9 mouse cellular contexts compared by ENCODE assay signal in the genomic region with DNA sequence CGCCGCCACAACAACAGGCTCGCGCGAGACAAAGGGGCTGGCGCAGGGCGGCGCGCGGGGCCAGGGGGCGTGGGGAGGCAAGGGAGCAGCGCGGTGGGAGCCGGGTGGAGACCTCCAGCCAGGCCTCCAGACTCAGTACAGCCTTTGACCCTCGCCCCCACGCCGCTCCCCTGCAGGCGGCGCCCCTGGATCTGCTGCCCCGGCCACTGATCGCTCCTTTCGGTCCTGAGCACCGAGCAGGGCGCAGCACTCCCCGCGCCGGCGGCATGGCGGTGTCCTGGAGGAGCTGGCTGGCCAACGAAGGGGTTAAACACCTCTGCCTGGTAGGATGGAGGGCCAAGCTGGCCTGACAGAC. TPM values are rescaled to one million over a fixed set of nuclear protein-coding genes. Genes with fewer than 3 reads are reported as not detected.
DNase-seq lines count a peak whose midpoint lies in the region; ATAC-seq and TF ChIP-seq lines count a peak whose summit lies in the region.
"Had no signal": no experiment of that assay in that cellular context is flagged by ENCODE, and none has a peak within 500 bp of the region (broad histone marks: within the 10 kb centered on the region; RNA-seq: fewer than 3 reads in every experiment).

No protein-coding gene starts in this region.

- peak overlapping the region; percentile 34 for H3K4me3 ChIP-seq in erythroblast, embryonic 14.5 days (replicated peaks)
- peak overlapping the region; percentile 33 for H3K4me3 ChIP-seq in cortical plate, adult 2 months (ENCODE audit: insufficient read depth, low read length)
- H3K4me3 ChIP-seq in intestine, postnatal 0 days (ENCODE audit: low read depth, low read length), result peak overlapping the region; percentile 66
- H3K4me3 ChIP-seq in liver, postnatal 0 days (ENCODE audit: low read depth, low read length), result peak overlapping the region; percentile 40

- peak overlapping the region; percentile 91 for H3K4me2 ChIP-seq in intestine, postnatal 0 days (replicated peaks; ENCODE audit: low read depth)
- peak overlapping the region; percentile 70 for H3K4me2 ChIP-seq in liver, postnatal 0 days (ENCODE audit: low read depth, low read length)

- no peaks in the 10 kb centered on the region for H3K36me3 ChIP-seq in erythroblast, embryonic 14.5 days (ENCODE audit: control insufficient read depth)
- H3K36me3 ChIP-seq in intestine, postnatal 0 days (ENCODE audit: control insufficient read depth, insufficient read depth), result no peaks in the 10 kb centered on the region
- H3K36me3 ChIP-seq in liver, postnatal 0 days (replicated peaks; ENCODE audit: insufficient read depth, low read length), result no peaks in the 10 kb centered on the region

- TF ChIP-seq EP300 in liver, postnatal 0 days (IDR thresholded peaks at IDR 0.05; ENCODE audit: low read depth), result no peak

- ATAC-seq in erythroblast, adult 5-6 weeks (replicated peaks; ENCODE audit: low FRiP score, poor library complexity, severe bottlenecking), result no peak
- peak; percentile 82 for ATAC-seq in intestine, postnatal 0 days
- peak; percentile 27 for ATAC-seq in liver, postnatal 0 days

- no peaks in the 10 kb centered on the region for H3K27me3 ChIP-seq in erythroblast, embryonic 14.5 days (ENCODE audit: control insufficient read depth)
- H3K27me3 ChIP-seq in intestine, postnatal 0 days (replicated peaks; ENCODE audit: control insufficient read depth, insufficient read depth, low read length), result no peaks in the 10 kb centered on the region
- no peaks in the 10 kb centered on the region for H3K27me3 ChIP-seq in liver, postnatal 0 days (ENCODE audit: insufficient read depth, low read length)
- H3K27me3 ChIP-seq: CH12.LX had no signal

- under 1% methylated on average over 30 of the region's 30 CpGs for WGBS in intestine, postnatal 0 days
- 1% methylated on average over 21 of the region's 30 CpGs for WGBS in liver, postnatal 0 days (ENCODE audit: insufficient replicate concordance)

- H3K9me3 ChIP-seq in erythroblast, embryonic 14.5 days (ENCODE audit: control insufficient read depth, low read length), result no peaks in the 10 kb centered on the region
- H3K9me3 ChIP-seq in intestine, postnatal 0 days (ENCODE audit: control insufficient read depth), result no peaks in the 10 kb centered on the region
- H3K9me3 ChIP-seq in liver, postnatal 0 days (ENCODE audit: low read length), result no peaks in the 10 kb centered on the region

- TF ChIP-seq CTCF in cortical plate, adult 2 months (IDR thresholded peaks at IDR 0.05; ENCODE audit: extremely low read depth, insufficient read depth, low read length), result no peak
- peak; percentile 53 for TF ChIP-seq CTCF in intestine, postnatal 0 days (IDR thresholded peaks at IDR 0.05; ENCODE audit: low read depth)
- no peak for TF ChIP-seq CTCF in liver, postnatal 0 days (IDR thresholded peaks at IDR 0.05; ENCODE audit: low read depth)

- H3K27ac ChIP-seq in cortical plate, adult 2 months (ENCODE audit: insufficient read depth, low read length), result no peak overlapping the region
- 0 out of 2 replicates have a peak overlapping the region, but pooled peaks have one; percentile 7 for H3K27ac ChIP-seq in intestine, postnatal 0 days (ENCODE audit: low read depth, low read length)
- H3K27ac ChIP-seq in liver, postnatal 0 days (ENCODE audit: low read depth), result no peak overlapping the region

- no peaks in the 10 kb centered on the region for H3K4me1 ChIP-seq in erythroblast, embryonic 14.5 days (ENCODE audit: control insufficient read depth)
- no peaks in the 10 kb centered on the region for H3K4me1 ChIP-seq in cortical plate, adult 2 months (ENCODE audit: control insufficient read depth, insufficient read depth, low read length)
- no peaks in the 10 kb centered on the region for H3K4me1 ChIP-seq in intestine, postnatal 0 days (replicated peaks; ENCODE audit: control insufficient read depth, insufficient read depth, low read length)
- H3K4me1 ChIP-seq in liver, postnatal 0 days (ENCODE audit: insufficient read depth), result no peaks in the 10 kb centered on the region; the same call in 1 of the 2 replicates

- TF ChIP-seq POLR2A in cortical plate, adult 2 months (IDR thresholded peaks at IDR 0.05; ENCODE audit: extremely low read depth, insufficient read depth, low read length), result no peak

- H3K9ac ChIP-seq in intestine, postnatal 0 days (ENCODE audit: low read depth, low read length), result peak overlapping the region; percentile 62
- H3K9ac ChIP-seq in liver, postnatal 0 days (replicated peaks), result 0 out of 2 replicates have a peak overlapping the region, but pooled peaks have one; percentile 38

- DNase-seq in gastrocnemius, postnatal 4 days (ENCODE audit: low spot score in 2 of 2), result peak; percentile 62 to 78
- peak; percentile 19 for DNase-seq in liver, postnatal 0 days
- DNase-seq in ovary, adult 18-20 months (ENCODE audit: low spot score), result peak; percentile 2
- no peak for DNase-seq in cerebellum, adult 18-20 months

RNA-seq across cellular contexts. Expression of gene Nox4, which starts 0.7 kb away (rescaled TPM):
- polyA plus RNA-seq in erythroblast, embryonic 14.5 days (2012), result not detected in 2 replicates
- total RNA-seq in erythroblast, adult 5-6 weeks (2015; ENCODE audit: low replicate concordance), result not detected in 2 replicates
- not detected in 2 replicates for total RNA-seq in erythroblast, adult 5-6 weeks (2017; ENCODE audit: low replicate concordance)
- polyA plus RNA-seq in cortical plate, adult 2 months (2012; rRNA removed), result 0.04 and 0.17 TPM in 2 replicates
- total RNA-seq in gastrocnemius, postnatal 4 days (2021), result 1 to 10 TPM; 4.2 to 5.2 TPM
- polyA plus RNA-seq in intestine, postnatal 0 days (2015; fragmentation: Nextera tagmentation; extraction: Ambion mirVana), result 27.7 and 28.3 TPM in 2 replicates
- 0.04 and 0.07 TPM in 2 replicates for polyA plus RNA-seq in liver, postnatal 0 days (2015; fragmentation: Nextera tagmentation; extraction: Ambion mirVana)
- total RNA-seq: CH12.LX had no signal

Comparison
In these comparisons a context has a peak if more than half of its experiments do, and no peak if none do; other contexts are left out.
1. DNase-seq: peak in gastrocnemius, postnatal 4 days (2 of 2), liver, postnatal 0 days (single experiment) and ovary, adult 18-20 months (single experiment); none in cerebellum, adult 18-20 months (0 of 2).
2. RNA of gene Nox4, which starts 0.7 kb away (polyA plus RNA-seq): 27.7 to 28.3 TPM in intestine, postnatal 0 days; 0.04 to 0.17 TPM in cortical plate, adult 2 months, 0.04 to 0.07 TPM in liver, postnatal 0 days and not detected in erythroblast, embryonic 14.5 days; every median in the first group is over 10 times any median in the second.
3. Peak in every context shown above with its lines, with median percentiles within 50 percentile points of each other: H3K4me3 ChIP-seq.